Mouse (Mus musculus): ENCODE data around the gene Bicra. TPM values are rescaled to one million over a fixed set of nuclear protein-coding genes. Genes with fewer than 3 reads are reported as not detected.

Gene Bicra
- total RNA-seq, 2 experiments from 2014 or later: 9.1 to 9.7 TPM

- intact Hi-C loops (cut with DNase I): no loop called here
Measured at GRCm38 (mm10) chr7:16019256-16020094, 28.2 kb downstream of the Bicra start.

DNA sequence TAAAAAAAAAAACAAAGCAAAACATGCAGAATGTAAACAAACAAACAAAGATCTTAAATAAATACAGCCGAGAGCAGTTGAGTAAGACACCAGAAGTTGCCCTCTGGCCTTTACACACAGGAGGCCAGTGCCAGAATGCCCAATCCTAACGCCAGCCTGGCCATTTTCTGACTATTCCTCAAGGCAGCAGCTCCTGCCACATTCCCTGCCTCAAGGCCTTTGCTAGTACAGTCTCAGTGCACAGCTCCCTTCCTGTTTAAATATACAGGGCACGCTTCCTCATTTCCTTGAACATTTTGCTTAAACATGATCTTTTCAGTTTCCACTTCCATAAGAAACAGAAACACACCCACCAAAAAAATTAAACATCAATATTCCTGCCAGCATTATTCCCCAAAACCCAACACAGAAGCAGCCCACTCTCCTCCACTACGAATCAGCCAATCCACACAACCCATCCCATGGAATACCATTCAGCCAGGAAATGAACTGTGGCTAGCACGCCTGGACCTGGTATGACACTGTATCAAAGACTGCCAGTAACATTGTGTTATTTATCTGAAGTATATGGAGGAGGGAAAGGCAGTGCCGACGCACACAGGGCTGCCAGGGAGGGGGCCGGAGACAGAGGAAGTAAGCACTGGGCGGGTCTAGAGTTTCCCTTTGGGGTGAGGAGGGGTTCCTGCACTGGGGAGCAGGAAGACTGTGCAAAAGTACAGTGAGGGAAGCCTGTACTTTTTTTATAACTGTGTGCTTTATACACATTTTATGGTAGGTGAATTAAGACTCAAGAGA lies 29.5 kb downstream of the Bicra start:
- DNase-seq: peak; percentile 44 to 59
- intact Hi-C loops (cut with DNase I): no loop called here

More at GRCm38 (mm10) chr7:16019256-16020094, 28.2 kb downstream of the Bicra start:
- no peak for DNase-seq

- DNase-seq: no peak
- intact Hi-C loops (cut with DNase I): no loop called here
Measured at GRCm38 (mm10) chr7:16015384-16015783, 32.3 kb downstream of the Bicra start.

DNA sequence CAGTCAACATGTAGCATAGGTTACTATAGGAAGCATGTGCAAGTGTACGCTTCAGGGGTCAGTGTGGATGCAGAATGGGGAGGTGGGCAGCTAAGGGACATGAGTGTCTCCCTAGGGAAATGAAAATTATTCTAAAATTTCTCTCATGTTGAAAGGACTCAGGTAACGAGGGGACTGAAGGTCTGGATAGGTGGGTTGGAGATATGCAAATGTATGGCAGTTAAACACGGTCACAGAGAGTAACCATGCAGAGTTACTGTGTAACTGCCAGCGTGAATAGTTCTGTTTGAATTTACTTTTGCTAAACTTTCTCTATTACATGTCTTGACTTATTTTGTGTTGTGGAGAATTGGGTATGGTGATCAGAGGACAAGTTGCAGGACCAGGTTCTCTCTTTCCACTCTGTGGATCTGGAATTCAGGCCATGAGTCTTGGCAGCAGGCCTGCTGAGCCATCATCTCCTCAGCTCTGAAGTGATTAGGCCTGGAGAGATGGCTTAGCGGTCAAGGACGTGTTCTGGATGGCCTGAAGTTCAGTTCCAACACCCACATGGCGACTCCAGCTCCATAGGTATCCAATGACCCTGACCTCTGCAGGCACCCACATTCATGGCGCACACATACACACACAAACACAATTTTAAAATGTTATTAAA lies 33.1 kb downstream of the Bicra start:
- intact Hi-C loops (cut with DNase I): no loop called here
- peak; percentile 50 to 64 for DNase-seq

DNA sequence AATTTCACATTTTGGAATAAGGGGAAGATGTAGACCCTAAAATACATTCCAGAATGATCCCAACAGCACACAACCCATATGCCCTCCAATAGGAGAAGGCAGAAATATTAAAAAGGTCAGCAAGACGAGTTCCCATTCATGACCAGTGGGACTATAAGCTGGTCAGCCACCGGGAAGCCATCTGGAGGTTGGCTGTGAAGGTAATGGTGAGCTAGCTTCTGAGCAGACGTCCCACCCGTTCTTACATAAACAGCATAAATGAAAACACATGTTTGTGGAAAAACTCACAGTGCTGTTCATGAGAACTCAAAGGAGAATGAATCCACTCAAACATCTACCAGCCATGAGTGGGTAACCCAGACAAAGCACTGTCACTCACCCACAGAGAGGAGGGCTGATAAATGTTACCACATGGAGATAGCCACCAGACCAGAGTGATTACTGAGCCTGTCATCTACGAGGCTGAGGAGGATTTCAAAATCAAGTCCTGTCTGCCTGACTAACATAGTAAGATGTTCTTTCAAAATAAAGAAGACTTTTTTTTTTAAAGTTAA lies 33.9 kb downstream of the Bicra start:
- intact Hi-C loops (cut with DNase I): no loop called here
- DNase-seq: no peak

GRCm38 (mm10) chr7:16012576-16013263 lies 35.0 kb downstream of the Bicra start:
- peak; percentile 34 to 62 for DNase-seq
- intact Hi-C loops (cut with DNase I): no loop called here

DNA sequence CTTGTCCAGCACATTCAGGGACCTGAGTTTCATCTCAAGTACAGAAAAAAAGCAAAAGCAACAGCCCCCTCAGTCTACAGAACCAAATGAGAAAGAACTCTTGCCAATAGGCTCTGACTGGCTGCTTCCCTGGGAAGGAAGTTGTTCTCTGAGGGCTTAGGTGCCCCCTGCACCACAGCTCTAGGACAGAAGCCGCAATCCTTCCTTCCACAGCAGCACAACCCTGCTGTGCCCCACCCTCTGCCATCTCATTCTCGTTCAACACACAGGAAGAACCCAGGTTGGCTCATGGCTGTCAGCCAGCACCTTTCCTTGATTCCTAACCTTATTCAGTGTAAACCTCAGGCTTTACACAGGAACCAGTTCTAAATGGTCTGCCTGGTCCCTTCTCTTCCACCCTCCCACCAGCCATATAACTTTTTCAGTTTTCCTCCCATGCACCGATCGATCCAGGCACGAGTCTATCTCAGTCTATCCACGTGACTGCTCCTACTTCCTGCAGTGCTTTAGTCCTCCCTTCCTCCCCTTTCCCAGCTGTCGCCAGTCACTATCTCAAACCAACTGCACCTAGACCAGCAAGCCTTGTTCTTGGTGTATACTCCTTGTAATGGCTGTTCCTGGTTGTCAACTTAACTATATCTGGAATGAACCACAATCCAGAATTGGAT lies 36.2 kb downstream of the Bicra start:
- intact Hi-C loops (cut with DNase I): no loop called here
- no peak for DNase-seq

DNA sequence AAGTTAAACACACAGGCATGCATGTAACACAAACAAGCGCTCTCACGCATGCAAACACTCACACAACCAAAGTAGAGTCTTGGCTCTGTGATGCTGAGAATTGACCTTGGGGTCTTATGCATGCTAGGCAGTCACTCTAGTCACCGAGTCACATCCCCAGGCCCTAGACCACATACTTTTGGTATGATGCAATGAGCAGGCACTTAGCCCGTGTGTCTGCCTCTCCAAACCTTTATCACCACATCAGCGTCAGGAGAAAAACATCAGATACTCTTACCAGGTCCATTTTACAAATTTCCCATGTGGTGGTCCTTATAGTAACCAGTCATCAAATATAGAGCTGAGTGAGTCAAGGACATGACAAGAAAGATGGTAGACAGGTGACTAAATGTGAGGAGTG lies 37.1 kb downstream of the Bicra start:
- no peak for DNase-seq
- intact Hi-C loops (cut with DNase I): no loop called here

GRCm38 (mm10) chr7:16009636-16010035 lies 38.1 kb downstream of the Bicra start:
- DNase-seq: no peak
- intact Hi-C loops (cut with DNase I): no loop called here

DNA sequence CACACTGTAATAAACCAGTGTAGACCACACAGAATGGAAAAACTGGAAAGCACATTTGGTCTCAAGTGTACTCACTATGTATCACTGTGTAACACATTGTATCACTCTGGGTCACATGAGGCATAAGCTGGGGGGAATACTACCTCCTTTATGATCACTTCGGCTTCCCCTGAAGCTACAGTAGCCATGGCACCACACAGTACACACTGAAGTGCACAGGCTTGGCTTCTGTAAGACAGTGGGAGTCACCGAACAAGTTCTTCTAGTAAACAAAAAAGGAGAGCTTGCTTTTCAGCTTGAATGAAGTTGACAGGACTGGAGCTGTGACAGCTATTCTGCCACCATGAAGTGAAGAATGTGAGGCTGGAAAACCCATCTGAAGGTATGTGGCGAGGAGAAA lies 42.7 kb downstream of the Bicra start:
- intact Hi-C loops (cut with DNase I): no loop called here
- no peak for DNase-seq

DNA sequence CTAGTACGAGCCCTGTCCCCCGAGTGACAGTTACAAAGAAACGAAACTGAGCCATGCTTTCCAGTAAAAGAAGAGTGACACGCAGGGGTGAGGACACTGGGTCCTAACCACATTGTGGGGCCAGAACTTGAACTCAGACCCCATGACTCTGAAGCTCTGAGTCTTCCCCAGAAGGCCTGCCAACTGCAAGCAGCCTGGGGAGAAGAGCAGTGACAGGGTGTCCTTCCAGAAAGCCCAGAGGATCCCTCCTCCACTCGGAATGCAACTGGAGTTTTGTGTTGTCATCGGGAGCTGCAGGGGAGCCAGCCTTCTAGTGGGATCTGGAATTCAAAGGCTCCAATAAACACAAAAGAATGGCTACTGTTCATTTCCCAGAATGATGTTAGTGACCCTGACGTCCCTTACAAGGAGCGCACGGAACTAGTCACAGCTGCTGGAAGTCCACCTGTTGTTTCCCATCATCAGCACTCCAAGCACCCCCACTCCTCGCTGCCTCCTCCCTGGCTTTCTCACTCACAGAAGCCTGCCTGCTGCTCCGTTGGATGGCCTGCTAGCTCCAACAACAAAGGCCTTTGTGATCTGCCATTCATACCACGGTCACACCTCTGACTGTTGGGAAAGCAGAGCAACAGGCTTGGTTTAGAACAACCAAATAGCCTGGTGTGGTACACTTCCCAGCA lies 43.4 kb downstream of the Bicra start:
- no peak for DNase-seq
- intact Hi-C loops (cut with DNase I): no loop called here

GRCm38 (mm10) chr7:16003032-16003431 lies 44.7 kb downstream of the Bicra start:
- intact Hi-C loops (cut with DNase I): no loop called here
- DNase-seq: no peak

DNA sequence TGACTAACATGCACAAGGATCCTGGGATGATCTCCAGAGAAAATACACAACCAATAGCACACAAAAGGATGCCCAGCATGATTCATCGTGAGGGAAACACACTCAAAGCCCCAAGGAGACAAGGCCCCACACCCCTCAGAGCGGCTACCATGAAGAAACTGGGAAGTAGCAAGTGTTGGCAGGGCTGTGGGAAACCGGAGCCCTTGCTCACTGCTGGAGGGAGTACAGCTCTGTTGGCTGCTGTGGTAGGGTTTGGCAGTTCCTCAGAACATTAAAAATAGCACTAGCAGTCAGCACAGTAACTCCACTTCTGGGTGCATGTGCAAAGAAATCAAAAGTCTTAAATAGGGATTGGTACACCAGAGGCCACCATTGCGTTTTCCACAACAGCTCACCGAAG lies 45.5 kb downstream of the Bicra start:
- peak; percentile 77 to 86 for DNase-seq
- intact Hi-C loops (cut with DNase I): no loop called here

- DNase-seq: no peak
- intact Hi-C loops (cut with DNase I): no loop called here
Measured at GRCm38 (mm10) chr7:16001691-16002090, 46.0 kb downstream of the Bicra start.

DNA sequence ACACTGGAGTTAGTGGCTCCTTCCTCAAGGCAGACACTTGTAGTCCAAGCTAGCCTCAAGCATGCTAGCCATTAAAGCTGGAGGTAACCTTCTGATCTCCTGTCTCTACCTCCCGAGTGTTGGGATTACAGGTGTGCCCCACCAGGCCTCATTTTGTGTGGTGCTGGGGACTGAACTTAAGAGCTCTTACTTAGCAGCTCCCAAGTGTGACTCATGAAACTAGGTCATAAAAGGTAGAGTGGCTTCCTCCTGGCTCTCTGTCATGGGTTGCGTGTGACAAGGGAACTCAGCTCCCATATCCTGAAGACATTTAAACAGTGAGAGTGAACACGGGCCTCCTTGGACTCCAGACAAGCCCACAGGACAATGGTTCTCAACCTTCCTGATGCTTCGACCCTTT lies 53.9 kb downstream of the Bicra start:
- DNase-seq: no peak
- intact Hi-C loops (cut with DNase I): no loop called here

GRCm38 (mm10) chr7:15993152-15993551 lies 54.6 kb downstream of the Bicra start:
- intact Hi-C loops (cut with DNase I): no loop called here

DNA sequence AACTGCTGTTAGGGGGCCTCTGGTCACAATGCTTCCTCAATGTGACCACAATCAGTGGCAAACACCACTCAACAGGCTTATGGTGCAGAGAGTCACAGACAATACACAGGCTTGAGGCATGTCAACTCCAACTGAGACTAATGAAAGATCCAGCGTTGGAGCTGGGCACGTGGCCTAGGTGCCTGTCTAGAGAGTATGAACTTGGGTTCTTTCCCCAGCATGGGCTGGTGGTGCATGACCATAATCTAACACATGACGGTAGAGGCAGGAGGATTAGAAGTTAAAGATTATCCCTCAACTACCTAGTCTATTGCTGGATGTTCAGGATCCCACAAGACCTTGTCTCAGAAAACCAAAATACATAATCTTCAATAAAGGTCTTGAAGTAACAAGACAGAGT lies 56.0 kb downstream of the Bicra start:
- intact Hi-C loops (cut with DNase I): no loop called here
- no peak for DNase-seq

More at GRCm38 (mm10) chr7:15993152-15993551, 54.6 kb downstream of the Bicra start:
- DNase-seq: no peak

DNA sequence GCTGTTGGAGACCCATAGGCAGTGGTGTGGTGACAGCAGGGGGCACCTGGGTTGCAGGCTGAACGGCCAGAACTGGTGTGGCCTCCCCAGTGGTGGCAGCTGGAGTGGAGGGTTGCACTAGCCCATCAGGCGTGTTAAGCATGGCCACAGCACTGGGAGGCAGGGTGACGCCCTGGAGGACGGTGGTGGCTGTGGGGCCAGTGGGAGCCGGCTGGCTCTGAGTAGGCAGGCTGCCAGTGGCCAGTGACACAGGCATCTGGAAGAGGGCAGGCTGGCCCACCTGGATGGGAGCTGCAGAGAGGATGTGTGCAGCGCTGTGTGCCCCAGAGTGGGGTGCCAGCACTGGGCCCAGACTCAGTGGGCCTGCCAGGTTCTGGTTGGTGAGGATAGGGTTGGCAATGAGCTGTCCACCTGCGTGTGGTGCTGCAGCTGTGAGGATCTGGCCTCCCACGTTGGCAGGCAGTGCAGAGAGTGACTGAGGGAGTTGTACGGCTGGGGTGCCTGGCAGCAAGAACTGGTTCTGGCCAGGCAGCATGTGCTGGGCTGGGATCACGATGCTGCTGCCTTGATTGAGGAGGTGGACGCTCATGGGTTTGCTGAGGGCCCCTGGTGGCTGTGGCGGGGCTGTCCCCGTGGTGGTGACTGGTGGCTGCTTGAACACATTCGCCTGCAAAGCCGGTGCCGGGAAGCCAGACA lies 59.9 kb downstream of the Bicra start:
- intact Hi-C loops (cut with DNase I): no loop called here
- no peak for DNase-seq

All from heart, postnatal 14 days (tissue).